Mouse (Mus musculus) brain, embryonic 14.5 days (tissue): ENCODE data around the gene Ccl28.
"Not testable (repeated sequence)": the region's sequence is repeated elsewhere in the genome, so short reads cannot be mapped to it uniquely, and the experiment has no call there.

Source experiments
- CTCF ChIP-seq: fragments of 200-500 bp; IDR thresholded peaks from 2 replicates; pipeline ENCODE4 v1.5.1; 2012; ENCODE audit warnings: inconsistent platforms, mild to moderate bottlenecking, moderate library complexity, borderline replicate concordance; ENCODE audit not compliant: insufficient read depth, insufficient read length; ENCODE audit errors: extremely low read depth
- POLR2A ChIP-seq: fragments of 200-500 bp; IDR thresholded peaks from 2 replicates; pipeline ENCODE4 v1.6.1; 2012; ENCODE audit warnings: mild to moderate bottlenecking, inconsistent platforms, borderline replicate concordance; ENCODE audit not compliant: poor library complexity, insufficient read depth, insufficient read length, severe bottlenecking; ENCODE audit errors: extremely low read depth

- TF ChIP-seq POLR2A, CTCF: not testable (repeated sequence)
Measured at GRCm38 (mm10) chr13:119599066-119599465, 24.6 kb upstream of the Ccl28 start.
